Mouse (Mus musculus) left cerebral cortex, adult 8-10 months (tissue): Measurements from ENCODE around the gene Mpdz. TPM values are rescaled to one million over a fixed set of nuclear protein-coding genes. Genes with fewer than 3 reads are reported as not detected.

Experiments
- DNase-seq, 2 experiments: peaks; one replicate each; pipeline ENCODE4 v3.0.0; 2022; ENCODE audit warnings: low spot score in 2 of 2
- total RNA-seq, 4 experiments: library from RNA; stranded (reverse); gene quantifications; 2 replicates each; pipeline ENCODE4 v1.2.4; 2022

Mpdz gene
- total RNA-seq, 4 experiments from 2014 or later = 51.1 to 55.9 (median 54.2) TPM

DNA sequence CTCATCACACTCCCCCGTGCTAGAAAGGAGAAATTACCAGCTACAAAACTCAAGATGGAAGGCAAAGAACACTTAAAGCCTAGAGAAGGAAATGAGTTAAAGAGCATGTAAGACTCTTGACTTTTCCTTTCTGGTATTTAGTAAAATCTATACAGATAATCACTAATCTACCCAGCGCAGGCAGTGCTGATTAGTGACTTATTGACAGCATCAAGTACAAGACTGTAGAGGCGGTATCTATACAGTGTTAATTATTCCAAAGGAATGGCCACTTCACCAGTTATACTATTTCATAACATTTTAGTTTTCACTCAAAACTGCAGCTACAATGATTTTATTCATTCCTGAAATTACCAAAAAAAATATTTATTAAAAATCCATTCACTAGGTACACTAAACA is 49.7 kb downstream of the Mpdz start:
- DNase-seq = no peak

GRCm38 (mm10) chr4:81389263-81389662 is 53.4 kb downstream of the Mpdz start:
- DNase-seq = no peak

- no peak for DNase-seq
These were observed 55.0 kb downstream of the Mpdz start for GRCm38 (mm10) chr4:81387644-81388043.

GRCm38 (mm10) chr4:81372355-81372754 is 70.3 kb downstream of the Mpdz start:
- DNase-seq = no peak

- no peak for DNase-seq
These were observed 91.2 kb downstream of the Mpdz start for GRCm38 (mm10) chr4:81351368-81351767.

DNA sequence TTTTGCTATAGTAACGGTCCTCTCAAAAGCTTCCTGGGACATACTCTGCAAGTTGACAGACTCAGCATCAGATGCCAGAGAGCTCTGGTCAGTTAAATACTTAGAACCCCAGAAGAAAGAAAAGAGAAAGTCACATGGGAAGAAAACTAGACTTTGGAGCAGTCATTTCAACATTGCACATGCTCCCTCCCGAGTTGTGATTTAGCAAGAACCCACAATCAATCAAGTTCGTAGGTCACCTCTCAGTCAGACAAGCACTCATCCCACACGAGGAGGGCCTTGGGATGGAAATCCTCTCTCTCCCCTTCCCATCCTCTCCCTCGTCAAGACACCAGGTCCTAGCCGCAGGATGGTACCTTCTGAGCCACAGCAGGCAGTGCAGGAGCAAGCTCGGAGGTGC is 94.0 kb downstream of the Mpdz start:
- DNase-seq = no peak

DNA sequence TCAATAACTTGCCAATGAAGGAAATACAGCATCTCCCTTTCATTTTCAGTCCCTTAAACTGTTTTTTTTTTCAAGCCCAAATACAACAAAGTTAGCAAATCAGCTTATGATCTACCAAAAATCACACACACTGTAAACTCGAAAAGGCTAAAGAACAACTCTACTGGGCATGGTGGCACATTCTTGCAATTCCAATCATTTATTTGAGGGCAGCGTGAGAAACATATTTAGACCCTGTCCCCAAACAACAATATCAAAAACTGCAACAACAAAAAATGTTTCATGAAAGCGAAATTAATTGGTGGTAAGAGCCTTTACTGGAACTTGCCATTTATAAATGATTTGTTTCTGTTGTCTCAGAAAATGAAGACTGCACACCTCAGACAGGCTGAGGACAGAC is 97.5 kb downstream of the Mpdz start:
- DNase-seq = no peak

DNA sequence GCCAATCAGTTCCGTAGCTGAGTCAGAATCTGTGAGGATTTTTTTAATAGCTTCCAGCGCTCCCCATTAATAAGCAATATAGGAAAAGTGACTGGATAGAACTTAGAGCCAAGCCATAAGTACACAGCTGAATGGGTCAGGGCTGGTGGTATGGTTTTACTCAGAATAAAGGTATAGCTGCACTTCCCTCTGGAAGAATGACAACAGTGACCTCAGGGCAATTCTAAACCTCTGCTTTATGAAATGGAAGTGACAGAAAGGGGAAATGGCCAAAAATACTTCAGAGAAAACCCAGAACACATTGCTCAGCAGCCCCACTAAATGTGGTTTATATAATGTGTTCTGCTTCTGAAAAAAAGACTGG is 109.0 kb downstream of the Mpdz start:
- DNase-seq = no peak

DNA sequence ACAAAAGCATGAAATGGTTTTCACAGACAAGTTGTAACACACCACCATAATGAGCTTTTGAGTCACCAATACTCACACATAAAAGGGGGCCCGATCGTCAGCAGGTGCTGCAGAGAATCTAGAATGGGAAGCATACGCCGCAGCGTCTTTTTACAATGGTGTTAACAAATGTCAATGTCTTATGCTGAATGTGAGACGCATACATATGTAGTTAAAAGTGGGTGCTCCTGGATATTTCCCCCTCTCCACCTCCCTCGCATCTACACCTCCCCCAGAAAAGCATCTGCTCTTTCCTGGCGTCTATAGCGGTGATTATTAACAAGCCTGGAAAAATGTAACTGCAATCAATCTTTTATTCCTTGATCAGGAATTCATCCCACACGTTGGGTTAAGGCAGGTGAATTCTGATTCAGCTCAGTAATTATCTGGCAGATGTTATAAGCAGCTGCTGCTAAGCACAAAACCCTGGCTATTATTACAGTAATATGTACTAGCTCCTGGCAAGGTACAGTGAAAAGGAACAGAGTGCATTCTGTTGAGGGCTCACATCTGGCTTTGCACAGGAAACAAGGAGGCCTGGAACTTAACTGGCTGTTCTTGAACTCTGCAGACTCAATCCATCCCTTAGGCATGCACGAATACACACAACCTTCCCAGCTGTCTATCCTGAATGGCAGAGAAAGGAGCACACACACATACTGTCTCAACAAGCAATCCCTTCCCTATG is 109.6 kb downstream of the Mpdz start:
- DNase-seq = peak; percentile 28 to 70

- DNase-seq = no peak
These were observed 110.2 kb downstream of the Mpdz start for GRCm38 (mm10) chr4:81332439-81332841.

- no peak for DNase-seq
These were observed 114.9 kb downstream of the Mpdz start for GRCm38 (mm10) chr4:81327694-81328093.

DNA sequence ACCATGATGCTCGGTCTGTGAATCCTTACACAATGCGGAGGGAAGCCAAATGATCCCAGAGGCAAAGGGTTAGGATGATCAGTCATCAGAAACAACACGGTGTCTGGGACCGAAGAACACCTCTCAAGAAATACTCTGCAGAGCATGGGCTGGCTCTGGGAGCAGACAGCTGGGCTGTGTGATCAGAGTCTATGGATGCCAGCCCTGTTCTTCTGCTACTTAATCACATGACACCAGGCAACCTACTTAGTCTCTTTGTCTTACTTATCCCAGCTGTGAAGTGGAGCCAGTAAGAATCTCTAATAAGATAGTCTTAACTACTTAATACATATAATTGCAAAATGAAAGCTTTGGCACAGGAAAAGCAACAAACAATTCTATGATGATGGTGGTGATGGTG is 118.8 kb downstream of the Mpdz start:
- no peak for DNase-seq

DNA sequence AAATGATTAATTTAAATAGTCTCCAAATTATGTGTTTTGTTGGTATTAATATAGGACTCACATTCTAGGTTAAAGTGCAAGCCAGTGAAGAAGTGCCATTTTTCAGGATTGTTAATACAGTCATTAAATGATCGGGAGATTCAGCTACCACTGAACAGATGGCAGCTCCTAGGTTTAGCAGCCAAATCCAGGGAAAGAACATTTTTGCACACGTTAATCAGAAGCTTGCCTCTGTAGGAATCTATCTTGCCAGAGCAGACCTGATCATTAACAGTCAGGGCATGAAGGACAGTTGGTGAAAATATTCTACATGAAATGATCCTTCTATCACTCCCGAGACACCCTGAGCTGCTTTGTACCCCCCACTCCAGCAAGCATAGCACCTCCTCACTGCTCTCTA is 120.4 kb downstream of the Mpdz start:
- no peak for DNase-seq

DNA sequence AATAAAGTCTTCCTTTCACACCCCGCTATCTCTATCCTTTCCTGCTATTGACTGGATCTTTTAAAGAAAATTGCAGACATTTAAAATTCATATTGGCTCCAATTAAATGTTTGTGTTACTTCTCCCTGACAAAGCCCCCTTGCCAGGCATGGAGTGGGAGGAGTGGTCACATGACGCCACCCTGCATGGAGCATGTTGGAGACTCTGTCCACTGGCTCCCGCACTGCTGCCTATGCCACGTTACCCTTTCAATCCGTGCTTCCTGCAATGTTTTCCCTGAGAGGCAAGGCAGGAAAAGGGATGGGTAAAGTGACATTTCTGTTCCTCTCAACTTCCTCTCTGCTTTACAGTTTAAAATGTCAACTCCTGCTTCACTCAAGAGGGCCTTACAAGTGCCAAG is 128.0 kb downstream of the Mpdz start:
- no peak for DNase-seq

GRCm38 (mm10) chr4:81313246-81313645 is 129.4 kb downstream of the Mpdz start:
- DNase-seq = no peak

DNA sequence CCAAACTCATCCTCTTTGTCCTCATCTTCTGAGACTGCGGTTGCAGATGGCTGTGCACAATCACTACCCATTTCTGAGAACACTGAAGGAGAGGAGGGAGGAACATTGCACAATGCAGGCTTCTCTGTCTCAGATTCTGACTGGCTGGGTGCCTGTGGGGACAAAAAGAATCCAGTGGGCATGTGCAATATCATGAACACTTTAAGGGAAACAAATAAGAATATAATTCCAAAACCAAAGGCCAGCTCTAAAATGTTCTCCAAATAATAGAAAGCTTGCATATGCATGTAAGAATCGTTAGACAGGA is 132.5 kb downstream of the Mpdz start:
- no peak for DNase-seq

DNA sequence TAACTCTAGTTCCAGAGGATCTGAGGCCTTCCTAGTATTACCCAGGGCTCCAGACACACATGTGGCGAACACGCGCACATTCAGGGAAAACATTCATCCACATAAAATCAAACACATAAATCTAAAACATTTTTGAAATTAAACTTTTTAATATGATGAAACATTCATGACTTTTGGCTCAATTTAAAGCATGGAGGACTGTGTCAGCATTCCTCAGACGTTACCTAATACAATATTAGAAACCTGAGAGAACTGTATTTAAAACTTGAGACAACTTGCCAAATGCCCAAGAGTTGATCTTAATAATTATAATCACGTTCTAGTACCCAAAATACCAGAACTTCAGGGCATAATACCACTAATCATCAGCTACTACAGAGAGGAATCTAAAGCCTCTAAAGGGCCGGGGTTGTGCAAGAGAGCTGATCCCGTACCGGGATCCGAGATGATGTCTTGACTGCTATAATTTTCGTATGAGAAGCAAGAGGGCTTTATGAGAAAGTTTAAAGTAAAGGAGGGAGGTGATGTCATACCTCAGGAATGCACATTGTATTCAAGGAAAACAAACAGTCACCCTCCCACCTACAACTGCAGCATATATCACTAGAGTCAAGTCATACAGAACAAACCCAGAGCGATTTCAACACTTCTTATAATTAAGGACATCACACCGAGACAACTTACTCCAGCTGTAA is 133.0 kb downstream of the Mpdz start:
- no peak for DNase-seq

DNA sequence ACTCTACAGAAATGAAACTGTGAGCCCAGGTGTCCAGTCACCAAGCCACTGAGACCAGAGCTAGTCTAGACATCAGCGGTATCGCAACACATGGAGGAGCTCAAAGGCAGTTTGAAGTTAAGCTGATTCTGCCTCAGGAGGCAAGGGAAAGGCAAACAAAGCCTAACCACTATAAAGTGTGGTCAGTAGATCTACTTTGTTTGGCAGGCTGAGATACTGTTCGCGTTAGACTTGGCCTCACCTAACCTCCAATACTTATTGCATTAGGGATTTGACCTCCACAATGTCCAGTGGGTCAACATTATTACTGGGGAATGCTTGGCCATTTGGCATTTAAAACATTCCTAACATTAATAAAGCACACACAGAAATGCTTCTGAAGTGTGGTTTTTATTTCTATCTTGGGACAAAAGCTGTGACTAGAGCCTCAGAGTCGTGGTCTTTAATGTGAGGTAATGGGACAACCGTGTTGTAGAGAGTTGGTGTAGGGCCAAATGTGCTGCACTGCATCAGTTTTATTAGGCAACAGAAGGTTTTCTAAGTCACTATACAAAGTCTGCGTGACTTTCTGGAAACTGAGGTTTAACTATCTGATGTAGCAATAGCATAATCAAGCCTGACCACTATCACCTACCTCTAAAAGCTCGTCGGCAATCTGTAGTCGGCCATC is 134.9 kb downstream of the Mpdz start:
- no peak for DNase-seq

DNA sequence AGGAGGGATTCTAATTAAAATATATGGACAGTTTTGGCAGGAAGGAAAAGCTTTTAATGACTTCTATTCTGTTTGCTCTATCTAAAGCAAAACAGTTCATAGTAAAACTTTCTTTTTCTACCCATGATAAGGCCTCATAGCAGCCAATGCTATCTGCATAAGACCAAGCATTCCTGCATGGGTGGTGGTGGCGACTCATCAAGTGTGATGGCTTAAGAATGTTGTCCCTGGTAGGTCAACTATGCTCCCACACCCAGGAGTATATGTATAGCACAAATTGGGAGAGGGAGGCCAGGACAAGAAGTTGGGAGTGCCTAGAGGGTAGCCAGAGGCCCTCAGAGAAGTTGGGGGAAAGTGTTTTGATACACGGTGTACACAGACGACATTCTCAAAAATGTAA is 140.6 kb downstream of the Mpdz start:
- DNase-seq = no peak

- no peak for DNase-seq
These were observed 144.2 kb downstream of the Mpdz start for GRCm38 (mm10) chr4:81298384-81298783.

GRCm38 (mm10) chr4:81293309-81293708 is 149.3 kb downstream of the Mpdz start:
- no peak for DNase-seq

- DNase-seq = no peak
These were observed 157.1 kb downstream of the Mpdz start for GRCm38 (mm10) chr4:81285564-81285963.

DNA sequence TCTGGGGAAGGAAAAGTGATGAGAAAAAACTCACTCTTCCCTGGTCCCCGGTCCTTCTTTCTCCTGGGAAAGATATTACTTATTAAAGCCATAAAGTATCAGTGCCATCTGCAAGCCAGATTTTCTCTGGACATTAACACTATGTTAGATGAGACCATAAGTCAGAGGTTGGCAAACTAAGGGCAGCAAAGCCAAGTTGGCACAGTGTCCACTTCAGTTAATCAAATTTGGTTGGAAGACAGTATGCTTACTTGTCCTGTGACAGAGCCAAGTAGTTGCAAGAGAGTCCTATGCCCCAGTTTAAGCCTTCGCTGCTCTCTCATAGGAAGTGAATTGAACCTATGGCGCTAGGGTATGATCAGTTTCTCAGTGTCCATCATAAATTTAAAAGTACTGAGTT is 159.0 kb downstream of the Mpdz start:
- DNase-seq = no peak
